Mouse (Mus musculus): Measurements from ENCODE around the gene Olfr651. TPM values are rescaled to one million over a fixed set of nuclear protein-coding genes. Genes with fewer than 3 reads are reported as not detected.

Gene Olfr651
- polyA plus RNA-seq, 1 experiment from 2014 or later = not detected

DNA sequence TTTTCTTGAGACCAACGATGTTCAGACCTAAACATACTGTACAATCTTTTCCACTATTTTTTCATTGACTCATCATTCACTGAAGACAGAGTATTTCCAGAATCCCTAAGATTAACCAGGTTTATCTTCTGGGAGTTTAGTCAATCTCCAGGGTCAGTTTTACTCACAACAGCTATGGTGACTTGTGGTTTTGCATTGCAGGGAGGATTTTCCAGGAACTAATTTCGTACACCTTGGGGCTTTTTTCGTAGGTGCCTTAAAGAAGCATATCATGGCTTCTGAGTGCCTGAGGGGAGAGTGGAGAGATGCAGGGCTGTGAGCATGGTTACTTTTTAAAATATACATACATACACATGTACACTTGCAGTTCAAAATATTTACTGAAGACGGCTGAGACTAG lies 36.8 kb downstream of the Olfr651 start, which contains the start of gene Olfr654:
TSS of gene Olfr654 (plus strand) at position 301 of the 400 bp plus-strand sequence.
- Histone ChIP-seq H3K4me2 (ENCODE audit: low read depth, low read length) (no peak within 1 kb of the TSS), H3K27me3 (replicated peaks; ENCODE audit: control insufficient read depth, insufficient read depth, low read length) (no peaks in the 10 kb centered on the region), H3K27ac (ENCODE audit: low read length) (no peak within 1 kb of the TSS), H3K9me3 (ENCODE audit: control insufficient read depth, low read length) (no peaks in the 10 kb centered on the region), H3K36me3 (ENCODE audit: control insufficient read depth, insufficient read depth, low read length) (no peaks in the 10 kb centered on the region), H3K4me3 (ENCODE audit: low read length) (no peak within 1 kb of the TSS), H3K9ac (ENCODE audit: low read depth, low read length) (no peak within 1 kb of the TSS), H3K4me1 (ENCODE audit: control insufficient read depth, insufficient read depth, low read length) (no peaks in the 10 kb centered on the region)
- WGBS = 74% methylated on average over 4 of the region's 4 CpGs
- no peak for ATAC-seq

- H3K36me3 ChIP-seq (ENCODE audit: control insufficient read depth, insufficient read depth, low read length) = no peaks in the 10 kb centered on the region
- H3K4me2 ChIP-seq (ENCODE audit: low read depth, low read length) = no peak overlapping the region
- WGBS = 80% methylated on average over 5 of the region's 5 CpGs
- no peak overlapping the region for H3K4me3 ChIP-seq (ENCODE audit: low read length)
- H3K9ac ChIP-seq (ENCODE audit: low read depth, low read length) = no peak overlapping the region
- no peaks in the 10 kb centered on the region for H3K9me3 ChIP-seq (ENCODE audit: control insufficient read depth, low read length)
- no peak overlapping the region for H3K27ac ChIP-seq (ENCODE audit: low read length)
- ATAC-seq = no peak
- H3K27me3 ChIP-seq (replicated peaks; ENCODE audit: control insufficient read depth, insufficient read depth, low read length) = no peaks in the 10 kb centered on the region
- no peaks in the 10 kb centered on the region for H3K4me1 ChIP-seq (ENCODE audit: control insufficient read depth, insufficient read depth, low read length)
Observed at GRCm38 (mm10) chr7:104588274-104588673, 38.3 kb downstream of the Olfr651 start.

DNA sequence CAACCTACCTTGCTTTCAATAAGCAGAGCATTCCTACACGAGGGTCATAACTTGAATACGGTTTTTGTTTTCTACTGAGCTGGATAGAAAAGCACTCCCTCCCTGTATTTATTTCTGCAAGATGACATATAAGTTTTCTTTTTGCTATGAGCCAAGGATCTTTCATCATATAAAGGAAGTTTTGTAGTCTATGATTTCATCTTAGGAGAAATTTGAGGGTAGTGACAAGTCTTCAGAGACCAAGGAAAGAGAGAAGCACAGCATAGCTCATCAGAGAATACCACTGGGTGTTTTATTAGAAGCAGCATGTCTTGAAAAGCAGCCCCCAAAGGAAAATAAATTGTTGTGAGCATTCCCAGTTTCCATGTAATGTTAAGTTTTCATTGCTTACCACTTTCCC lies 51.7 kb downstream of the Olfr651 start, which contains the start of gene Olfr655:
TSS of gene Olfr655 (minus strand) at position 101 of the 400 bp plus-strand sequence.
- no peaks in the 10 kb centered on the region for H3K9me3 ChIP-seq (ENCODE audit: control insufficient read depth, low read length)
- ATAC-seq = no peak
- H3K27me3 ChIP-seq (replicated peaks; ENCODE audit: control insufficient read depth, insufficient read depth, low read length) = no peaks in the 10 kb centered on the region
- H3K36me3 ChIP-seq (ENCODE audit: control insufficient read depth, insufficient read depth, low read length) = no peaks in the 10 kb centered on the region
- H3K9ac ChIP-seq (ENCODE audit: low read depth, low read length) = no peak within 1 kb of the TSS
- WGBS = 82% methylated on average over 2 of the region's 2 CpGs
- H3K4me2 ChIP-seq (ENCODE audit: low read depth, low read length) = no peak within 1 kb of the TSS
- no peak within 1 kb of the TSS for H3K4me3 ChIP-seq (ENCODE audit: low read length)
- no peaks in the 10 kb centered on the region for H3K4me1 ChIP-seq (ENCODE audit: control insufficient read depth, insufficient read depth, low read length)
- no peak within 1 kb of the TSS for H3K27ac ChIP-seq (ENCODE audit: low read length)

DNA sequence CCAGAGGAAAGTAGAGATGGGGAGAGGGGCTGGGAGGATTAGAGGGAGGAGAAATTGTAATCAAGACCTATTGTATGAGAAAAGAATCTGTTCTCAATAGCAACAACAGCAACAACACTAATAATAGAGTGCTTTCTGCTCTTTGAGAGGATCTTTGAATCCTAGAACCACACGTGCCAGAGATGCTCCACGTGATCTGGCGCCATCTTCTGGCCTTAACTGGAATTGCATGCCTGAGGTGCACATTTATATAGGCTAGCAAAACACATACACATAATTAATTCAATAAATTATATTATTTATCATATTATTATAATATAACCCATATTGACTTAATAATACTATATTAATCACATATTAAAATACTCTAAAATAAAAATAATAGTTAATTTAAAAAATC lies 53.2 kb downstream of the Olfr651 start:
- 2% methylated on average over 3 of the region's 3 CpGs for WGBS
- no peaks in the 10 kb centered on the region for H3K27me3 ChIP-seq (replicated peaks; ENCODE audit: control insufficient read depth, insufficient read depth, low read length)
- no peaks in the 10 kb centered on the region for H3K9me3 ChIP-seq (ENCODE audit: control insufficient read depth, low read length)
- no peaks in the 10 kb centered on the region for H3K4me1 ChIP-seq (ENCODE audit: control insufficient read depth, insufficient read depth, low read length)
- H3K4me3 ChIP-seq (ENCODE audit: low read length) = no peak overlapping the region
- H3K4me2 ChIP-seq (ENCODE audit: low read depth, low read length) = no peak overlapping the region
- no peak for ATAC-seq
- H3K9ac ChIP-seq (ENCODE audit: low read depth, low read length) = no peak overlapping the region
- H3K27ac ChIP-seq (ENCODE audit: low read length) = no peak overlapping the region
- H3K36me3 ChIP-seq (ENCODE audit: control insufficient read depth, insufficient read depth, low read length) = no peaks in the 10 kb centered on the region

Other genes starting within 250 kb of the Olfr651 start
- gene Trim12a, start 234.7 kb upstream of the Olfr651 start, polyA plus RNA-seq (2015; fragmentation: Nextera tagmentation; extraction: Ambion mirVana) = 5.1 and 6.3 TPM in 2 replicates
- gene Trim34b, start 220.7 kb upstream of the Olfr651 start, polyA plus RNA-seq (2015; fragmentation: Nextera tagmentation; extraction: Ambion mirVana) = 0.13 TPM in 1 of 2 replicates, not detected in the other
- 1.9 and 2.5 TPM in 2 replicates for gene Trim12c, start 196.8 kb upstream of the Olfr651 start, polyA plus RNA-seq (2015; fragmentation: Nextera tagmentation; extraction: Ambion mirVana)
- gene Trim30b, start 180.2 kb upstream of the Olfr651 start, polyA plus RNA-seq (2015; fragmentation: Nextera tagmentation; extraction: Ambion mirVana) = 0.06 and 0.20 TPM in 2 replicates
- 0.31 and 0.34 TPM in 2 replicates for gene Trim30c, start 149.3 kb upstream of the Olfr651 start, polyA plus RNA-seq (2015; fragmentation: Nextera tagmentation; extraction: Ambion mirVana)
- gene Trim30a, start 84.9 kb upstream of the Olfr651 start, polyA plus RNA-seq (2015; fragmentation: Nextera tagmentation; extraction: Ambion mirVana) = 1.2 TPM in 2 replicates
- 0.88 and 0.93 TPM in 2 replicates for gene Trim30d, start 42.3 kb upstream of the Olfr651 start, polyA plus RNA-seq (2015; fragmentation: Nextera tagmentation; extraction: Ambion mirVana)
- gene Olfr652, start 10.8 kb downstream of the Olfr651 start, polyA plus RNA-seq (2015; fragmentation: Nextera tagmentation; extraction: Ambion mirVana) = not detected in 2 replicates
- not detected in 2 replicates for gene Olfr653, start 27.2 kb downstream of the Olfr651 start, polyA plus RNA-seq (2015; fragmentation: Nextera tagmentation; extraction: Ambion mirVana)
- not detected in 2 replicates for gene Olfr654, start 36.9 kb downstream of the Olfr651 start, polyA plus RNA-seq (2015; fragmentation: Nextera tagmentation; extraction: Ambion mirVana)
- not detected in 2 replicates for gene Olfr655, start 51.6 kb downstream of the Olfr651 start, polyA plus RNA-seq (2015; fragmentation: Nextera tagmentation; extraction: Ambion mirVana)
- gene Olfr656, start 63.8 kb downstream of the Olfr651 start, polyA plus RNA-seq (2015; fragmentation: Nextera tagmentation; extraction: Ambion mirVana) = not detected in 2 replicates
- gene Olfr657, start 74.7 kb downstream of the Olfr651 start, polyA plus RNA-seq (2015; fragmentation: Nextera tagmentation; extraction: Ambion mirVana) = not detected in 2 replicates
- gene Olfr658, start 97.2 kb downstream of the Olfr651 start, polyA plus RNA-seq (2015; fragmentation: Nextera tagmentation; extraction: Ambion mirVana) = not detected in 2 replicates
- not detected in 2 replicates for gene Olfr659, start 116.6 kb downstream of the Olfr651 start, polyA plus RNA-seq (2015; fragmentation: Nextera tagmentation; extraction: Ambion mirVana)
- gene Olfr661, start 136.4 kb downstream of the Olfr651 start, polyA plus RNA-seq (2015; fragmentation: Nextera tagmentation; extraction: Ambion mirVana) = not detected in 2 replicates
- gene Usp17le, start 227.3 kb downstream of the Olfr651 start, polyA plus RNA-seq (2015; fragmentation: Nextera tagmentation; extraction: Ambion mirVana) = not detected in 2 replicates

All from intestine, embryonic 16.5 days (tissue).